Mouse (Mus musculus) bone marrow, adult 2 months (tissue): ENCODE results near the gene Piezo1. TPM values are rescaled to one million over a fixed set of nuclear protein-coding genes. Genes with fewer than 3 reads are reported as not detected.

Experiments
- H3K27ac ChIP-seq: fragments of 200-500 bp; 2 replicates; pipeline ENCODE4 v1.5.1; 2012; ENCODE audit warnings: low read depth, mild to moderate bottlenecking, control low read depth, inconsistent platforms, low read length; ENCODE audit not compliant: control insufficient read depth, poor library complexity, insufficient read depth
- H3K4me1 ChIP-seq: fragments of 200-500 bp; 2 replicates; pipeline ENCODE4 v1.6.1; 2011; ENCODE audit warnings: low read length; ENCODE audit not compliant: control insufficient read depth, insufficient read depth
- H3K4me3 ChIP-seq: fragments of 200-500 bp; replicated peaks from 2 replicates; pipeline ENCODE3; 2011; ENCODE audit warnings: mild to moderate bottlenecking, low read depth, low read length, control low read depth; ENCODE audit not compliant: control insufficient read depth
- CTCF ChIP-seq: fragments of 200-500 bp; IDR thresholded peaks from 2 replicates; pipeline ENCODE4 v1.5.1; 2011; ENCODE audit warnings: low read length, control low read depth; ENCODE audit not compliant: control insufficient read depth, insufficient read depth
- POLR2A ChIP-seq: fragments of 200-500 bp; IDR thresholded peaks from 2 replicates; pipeline ENCODE4 v1.6.1; 2011; ENCODE audit warnings: low read depth, mild to moderate bottlenecking, control low read depth, low read length, borderline replicate concordance; ENCODE audit not compliant: control insufficient read depth
- WGBS: fragments of 180-500 bp; shearing (Covaris S2); methylation state at CpG from one replicate; pipeline ENCODE4 v1.1.7; 2018; 5-methylcytosine and 5-hydroxymethylcytosine counted together
- polyA plus RNA-seq: library from polyadenylated mRNA; stranded (reverse); fragments of >200 nt; gene quantifications from 2 replicates; pipeline ENCODE4 v1.2.4, GENCODE M21; 2011; ENCODE audit warnings: low replicate concordance; ENCODE audit not compliant: missing spikeins, insufficient read depth, insufficient read length

Gene Piezo1
- polyA plus RNA-seq, 1 experiment, result 49.3 TPM

GRCm38 (mm10) chr8:122568109-122568504 lies 17.0 kb upstream of the Piezo1 start:
- H3K27ac ChIP-seq, result peak overlapping the region; percentile 96
- H3K4me1 ChIP-seq, result peaks cover 3% of the 10 kb centered on the region; the same call in 1 of the 2 replicates
- no peak for TF ChIP-seq CTCF
- no peak for TF ChIP-seq POLR2A
- H3K4me3 ChIP-seq, result peak overlapping the region; percentile 95
- WGBS, result under 1% methylated on average over 34 of the region's 34 CpGs

GRCm38 (mm10) chr8:122567361-122568108 lies 16.4 kb upstream of the Piezo1 start, which contains the start of gene Cdt1:
TSS of gene Cdt1 (plus strand) at chr8:122568015.
- under 1% methylated on average over 62 of the region's 62 CpGs for WGBS
- H3K27ac ChIP-seq, result peak within 1 kb of the TSS; percentile 96
- peak within 1 kb of the TSS; percentile 95 for H3K4me3 ChIP-seq
- peaks cover 3% of the 10 kb centered on the region; the same call in 1 of the 2 replicates for H3K4me1 ChIP-seq
- TF ChIP-seq POLR2A (peak; percentile 71), CTCF (no peak)

- TF ChIP-seq POLR2A (no peak), CTCF (no peak)
- H3K4me1 ChIP-seq, result peaks cover 3% of the 10 kb centered on the region; the same call in 1 of the 2 replicates
- 27% methylated on average over 6 of the region's 6 CpGs for WGBS
- peak overlapping the region; percentile 96 for H3K27ac ChIP-seq
- H3K4me3 ChIP-seq, result peak overlapping the region; percentile 95
Observed at GRCm38 (mm10) chr8:122566766-122567165, 15.6 kb upstream of the Piezo1 start.

- 43% methylated on average over 25 of the region's 25 CpGs for WGBS
- Histone ChIP-seq H3K27ac (peak overlapping the region; percentile 86), H3K4me3 (peak overlapping the region; percentile 52), H3K4me1 (peaks cover 6% of the 10 kb centered on the region; the same call in 1 of the 2 replicates)
- no peak for TF ChIP-seq CTCF
- TF ChIP-seq POLR2A, result 0 out of 2 replicates have a peak, but pooled peaks have one; percentile 25
Observed at GRCm38 (mm10) chr8:122564363-122565352, 13.5 kb upstream of the Piezo1 start.

GRCm38 (mm10) chr8:122561199-122561598 lies 10.1 kb upstream of the Piezo1 start:
- TF ChIP-seq POLR2A (no peak), CTCF (no peak)
- peak overlapping the region; percentile 23; the same call in 1 of the 2 replicates for H3K27ac ChIP-seq
- peaks cover 14% of the 10 kb centered on the region for H3K4me1 ChIP-seq
- H3K4me3 ChIP-seq, result no peak overlapping the region
- 23% methylated on average over 5 of the region's 5 CpGs for WGBS

- TF ChIP-seq POLR2A, result no peak
- no peak; the same call in 1 of the 2 replicates for TF ChIP-seq CTCF
- peak overlapping the region; percentile 64; the same call in 1 of the 2 replicates for H3K27ac ChIP-seq
- 64% methylated on average over 7 of the region's 12 CpGs for WGBS
- no peak overlapping the region for H3K4me3 ChIP-seq
- H3K4me1 ChIP-seq, result peaks cover 15% of the 10 kb centered on the region
Observed at GRCm38 (mm10) chr8:122558671-122559349, 7.7 kb upstream of the Piezo1 start.

GRCm38 (mm10) chr8:122557248-122558038 lies 6.3 kb upstream of the Piezo1 start:
- no peak overlapping the region for H3K4me3 ChIP-seq
- WGBS, result 15% methylated on average over 10 of the region's 10 CpGs

More at GRCm38 (mm10) chr8:122557248-122558038, 6.3 kb upstream of the Piezo1 start:
- Histone ChIP-seq H3K4me1 (peaks cover 15% of the 10 kb centered on the region), H3K27ac (peak overlapping the region; percentile 77)
- no peak for TF ChIP-seq CTCF
- TF ChIP-seq POLR2A, result no peak
